Mouse (Mus musculus): Measurements from ENCODE around the gene Igsf21.

Gene Igsf21

DNA sequence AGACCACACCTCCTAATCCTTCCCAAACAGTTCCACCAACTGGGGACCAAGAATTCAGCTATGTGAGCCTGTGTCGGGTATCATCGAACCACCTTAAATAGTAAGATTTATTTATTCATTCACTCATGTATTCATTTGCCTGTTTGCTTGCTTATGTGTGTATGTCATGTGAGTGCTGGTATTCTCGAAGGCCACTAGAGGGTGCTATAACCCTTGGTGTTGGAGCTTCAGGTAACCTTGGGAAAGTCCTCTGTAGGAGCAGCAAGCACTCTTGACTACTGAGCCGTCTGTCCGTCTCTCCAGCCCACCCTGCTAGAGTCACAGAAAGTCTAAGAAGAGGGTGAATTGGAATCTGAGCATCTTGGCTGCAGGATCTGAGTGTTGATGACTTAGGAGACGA lies 103.4 kb downstream of the Igsf21 start:
- no peak for DNase-seq (ENCODE audit: low spot score)

DNA sequence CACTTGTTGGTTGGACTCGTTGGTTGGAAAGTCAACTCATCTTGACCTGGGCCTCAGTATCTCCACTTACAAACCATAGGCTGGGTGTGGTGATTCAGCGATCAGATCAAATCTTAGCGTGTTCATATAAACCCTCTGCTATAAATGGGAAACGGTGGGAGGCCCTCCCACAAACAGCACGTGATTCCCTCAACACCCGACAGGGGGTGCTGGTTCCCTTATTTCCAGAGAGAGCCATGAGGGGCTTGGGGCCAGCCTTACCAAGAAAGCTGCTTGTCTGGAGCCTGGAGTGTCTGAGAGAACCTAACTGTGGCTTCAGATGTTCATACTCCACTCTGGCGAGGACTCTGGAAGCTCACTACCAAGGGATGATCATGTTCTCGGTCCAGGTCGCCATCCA lies 106.1 kb downstream of the Igsf21 start:
- no peak for DNase-seq (ENCODE audit: low spot score)

DNA sequence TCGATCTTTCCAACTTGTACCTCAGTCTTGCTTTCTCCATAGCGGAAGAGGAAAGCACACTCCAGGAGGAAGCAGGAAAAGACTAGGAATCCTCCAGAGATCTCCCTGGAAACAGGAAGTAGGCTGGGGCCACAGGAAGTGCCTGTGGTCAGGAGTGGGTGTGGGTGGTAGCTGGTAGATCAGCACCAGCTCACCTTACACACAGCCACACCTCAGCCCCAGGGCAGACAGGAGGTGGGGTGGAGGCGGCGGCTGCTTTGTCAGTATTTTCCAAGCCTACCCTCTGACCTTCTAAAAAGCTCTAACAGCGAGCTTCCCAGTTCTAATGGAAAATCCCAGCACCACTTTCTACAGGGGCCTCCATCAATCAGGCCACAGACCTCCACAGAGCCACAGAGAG lies 107.7 kb downstream of the Igsf21 start:
- DNase-seq (ENCODE audit: low spot score) = no peak

DNA sequence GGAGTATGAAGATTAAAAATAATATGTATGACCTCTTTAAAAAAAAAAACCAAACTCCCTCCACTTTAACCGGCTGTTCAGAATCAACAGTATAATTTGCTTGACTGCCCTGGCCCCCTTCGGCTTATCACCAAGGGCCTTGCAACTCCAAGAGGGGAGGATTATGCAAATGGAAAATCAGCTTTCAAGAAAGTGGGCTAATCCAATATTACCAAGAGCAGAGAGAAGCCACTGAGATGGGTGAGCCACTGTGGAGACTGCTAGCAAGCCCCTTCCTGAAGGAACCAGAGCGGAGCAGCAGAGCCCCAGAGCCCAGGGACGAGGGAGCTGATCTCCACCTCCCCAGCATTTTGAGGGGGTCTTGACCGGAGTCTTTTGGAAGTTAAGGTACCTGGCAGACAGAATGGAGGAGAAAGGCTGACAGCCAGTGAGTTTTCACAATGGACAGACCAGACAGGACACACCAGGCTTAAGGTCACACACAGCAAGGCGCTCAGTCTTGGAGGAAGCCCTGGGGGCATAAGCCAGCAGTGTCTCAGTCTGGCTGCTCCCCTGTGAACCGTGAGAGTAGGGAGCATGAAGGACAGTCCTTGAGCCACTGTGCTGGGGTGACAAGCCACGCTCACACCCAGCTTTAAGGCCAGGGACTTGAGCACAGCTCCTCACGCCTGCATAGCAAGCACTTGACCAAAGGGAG lies 114.8 kb downstream of the Igsf21 start:
- DNase-seq (ENCODE audit: low spot score) = no peak

DNA sequence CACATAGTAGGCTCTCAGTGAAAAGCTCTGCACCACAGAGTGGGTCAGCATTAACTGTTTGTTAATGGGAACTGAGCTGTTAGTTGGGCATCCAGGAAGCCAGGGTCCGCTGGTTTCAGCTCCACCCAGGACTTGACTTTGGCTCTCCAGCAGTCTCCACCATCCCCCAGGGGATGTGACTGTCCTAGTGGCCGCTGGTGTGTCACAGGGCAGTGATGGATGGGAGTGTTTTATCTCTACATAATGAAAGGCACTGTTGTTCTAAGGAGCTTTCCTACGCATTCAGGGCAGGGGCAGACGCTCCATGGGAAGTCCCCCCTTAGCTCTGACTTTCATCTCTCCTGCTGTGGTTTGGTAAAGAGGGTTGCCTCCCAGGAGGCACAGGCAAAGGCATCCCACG lies 115.4 kb downstream of the Igsf21 start:
- DNase-seq (ENCODE audit: low spot score) = no peak

DNA sequence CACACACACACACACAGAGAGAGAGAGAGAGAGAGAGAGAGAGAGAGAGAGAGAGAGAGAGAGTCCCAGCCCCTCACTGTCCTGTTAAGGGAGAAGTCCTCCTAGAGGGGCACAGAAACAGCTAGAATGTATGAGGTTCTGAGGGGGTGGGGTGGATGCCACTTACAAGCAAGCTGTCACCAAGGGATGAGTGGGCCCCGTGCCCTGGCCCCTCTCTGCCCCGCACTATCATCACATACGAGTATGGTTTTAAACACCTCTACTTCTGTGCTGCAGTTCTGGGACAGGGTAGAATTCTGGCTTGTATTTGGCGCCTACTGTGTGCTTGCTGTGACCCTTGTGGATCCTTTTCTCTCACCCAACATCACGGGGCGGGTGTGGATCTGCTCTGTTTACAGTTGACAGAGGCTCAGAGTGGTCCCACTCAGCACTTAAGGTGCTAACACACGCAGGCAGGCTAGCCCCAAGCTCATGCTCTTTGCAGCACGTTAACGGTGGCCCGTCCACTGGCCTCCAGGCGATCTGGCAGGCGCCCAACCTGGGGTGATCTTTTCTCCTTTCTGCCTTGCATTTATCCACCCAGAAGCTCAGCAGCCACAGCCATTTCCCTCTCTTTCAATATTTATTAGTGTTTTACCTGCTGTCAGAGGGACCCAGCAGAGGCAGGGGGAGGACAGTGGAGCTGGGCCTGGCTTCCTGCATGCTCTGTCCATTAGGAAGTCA lies 116.9 kb downstream of the Igsf21 start:
- no peak for DNase-seq (ENCODE audit: low spot score)

DNA sequence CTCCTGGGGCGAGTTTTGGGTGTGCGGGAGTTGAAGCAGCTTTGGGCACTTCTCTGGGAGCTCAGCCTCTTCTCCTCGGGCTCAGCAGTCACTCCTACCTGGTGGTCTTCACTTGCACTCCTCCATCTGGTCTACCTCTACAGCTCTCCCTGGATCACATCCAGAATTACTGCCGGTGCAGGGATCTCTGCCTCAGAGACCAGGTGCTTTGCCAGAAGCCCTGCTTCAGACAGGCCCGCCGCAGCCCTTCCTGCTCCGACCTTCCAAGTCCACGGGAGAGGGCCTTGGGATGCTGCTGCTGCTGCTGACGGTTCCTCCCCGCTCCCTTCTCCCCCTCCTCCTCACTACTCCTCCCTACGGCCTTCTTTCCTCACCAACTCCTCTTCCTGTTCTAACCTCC lies 118.5 kb downstream of the Igsf21 start:
- no peak for DNase-seq (ENCODE audit: low spot score)

DNA sequence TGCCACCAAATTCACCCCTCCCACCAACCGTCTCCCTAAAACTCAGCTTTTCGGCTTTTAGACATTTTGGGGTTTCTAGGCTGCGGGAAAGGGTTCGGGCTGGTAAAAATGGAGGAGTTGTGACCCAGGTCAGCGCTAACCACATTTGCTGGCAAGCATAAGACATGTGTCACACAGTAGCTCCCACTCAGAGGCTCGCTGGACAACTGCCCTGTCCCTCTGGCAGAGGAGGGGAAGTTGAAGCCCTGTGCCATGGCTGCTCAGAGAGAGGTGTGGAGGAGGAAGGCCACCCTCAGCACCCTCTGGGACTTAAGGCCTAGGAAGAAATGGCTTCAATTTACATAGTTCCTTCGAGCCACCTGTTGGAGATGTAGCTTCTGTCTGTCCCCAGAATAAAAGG lies 120.8 kb downstream of the Igsf21 start:
- no peak for DNase-seq (ENCODE audit: low spot score)

DNA sequence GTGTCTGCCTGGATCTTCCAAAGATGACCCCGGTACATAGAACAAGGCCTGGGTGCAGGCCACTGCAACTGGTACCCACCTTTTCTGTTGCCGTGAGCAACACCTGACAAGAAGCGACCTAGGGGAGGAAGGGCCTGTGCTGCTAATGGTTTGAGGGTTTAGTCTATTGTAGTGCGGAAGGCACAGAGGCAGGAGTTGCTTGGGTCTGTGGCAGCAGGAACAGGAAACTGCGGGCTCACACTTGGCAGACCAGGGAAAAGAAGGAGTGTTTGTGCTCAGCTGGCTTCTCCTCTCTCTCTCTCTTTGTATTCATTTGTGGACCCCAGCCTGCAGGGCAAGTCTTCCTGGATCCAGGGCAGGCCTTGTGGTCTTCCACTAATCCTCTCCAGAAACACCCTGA lies 124.0 kb downstream of the Igsf21 start:
- no peak for DNase-seq (ENCODE audit: low spot score)

DNA sequence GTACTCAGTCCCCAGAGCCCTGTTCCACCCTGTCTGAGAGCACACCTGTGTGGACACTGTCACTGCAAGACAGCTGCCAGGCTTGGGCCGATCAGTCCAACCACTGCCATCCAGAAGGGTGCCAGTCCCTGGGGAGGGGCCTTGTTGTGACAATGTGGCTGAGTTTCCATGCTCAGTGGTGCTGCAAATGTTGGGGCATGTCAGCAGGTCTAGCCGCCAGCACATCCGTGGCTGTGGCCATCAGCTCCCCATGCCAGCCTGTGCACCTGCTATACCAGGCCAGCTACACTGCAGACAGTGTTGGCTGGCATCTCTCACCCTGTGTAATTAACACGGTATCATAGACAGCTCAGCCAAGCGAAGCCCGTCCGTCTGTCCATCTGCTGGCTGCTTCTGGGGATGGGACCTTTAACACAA lies 129.3 kb downstream of the Igsf21 start:
- no peak for DNase-seq (ENCODE audit: low spot score)

DNA sequence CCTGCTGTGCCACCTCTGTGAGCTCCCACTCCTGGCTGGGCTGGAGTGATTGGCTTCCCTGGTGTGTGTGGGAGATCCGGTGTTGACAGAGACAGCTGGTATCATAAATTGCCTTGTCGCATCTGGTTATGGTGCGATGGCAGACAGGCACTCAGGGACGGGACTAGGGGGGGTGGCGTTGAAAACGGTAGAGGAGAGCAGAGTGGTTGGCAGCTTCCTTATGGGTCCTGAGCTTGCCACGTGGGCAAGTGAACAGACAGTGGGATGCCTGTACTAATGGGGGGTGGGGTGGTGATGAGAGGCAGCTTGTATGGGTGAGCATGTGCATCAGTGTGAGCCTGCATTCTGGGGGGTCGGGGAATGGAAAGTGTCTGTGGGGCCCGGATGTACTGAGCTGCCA lies 130.8 kb downstream of the Igsf21 start:
- no peak for DNase-seq (ENCODE audit: low spot score)

DNA sequence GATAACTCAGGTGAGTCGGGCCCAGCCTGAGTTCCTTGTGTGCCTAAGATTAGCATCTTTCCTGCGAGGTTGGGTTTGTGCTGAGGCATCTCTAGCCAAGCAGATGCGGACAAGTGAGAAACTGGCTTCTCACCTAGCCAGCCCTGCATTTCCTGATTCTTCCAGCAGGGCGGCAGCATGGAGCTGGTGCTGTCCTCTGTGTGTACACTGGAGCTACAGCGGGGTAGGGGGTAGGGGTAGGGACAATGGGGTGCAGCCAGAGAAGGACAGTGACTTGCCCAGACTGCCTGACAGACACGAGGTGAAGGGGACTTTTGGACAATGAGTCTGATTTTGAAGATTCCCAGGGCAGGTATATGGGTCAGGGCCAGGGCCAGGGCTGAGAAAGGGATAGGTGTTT lies 131.5 kb downstream of the Igsf21 start:
- no peak for DNase-seq (ENCODE audit: low spot score)

DNA sequence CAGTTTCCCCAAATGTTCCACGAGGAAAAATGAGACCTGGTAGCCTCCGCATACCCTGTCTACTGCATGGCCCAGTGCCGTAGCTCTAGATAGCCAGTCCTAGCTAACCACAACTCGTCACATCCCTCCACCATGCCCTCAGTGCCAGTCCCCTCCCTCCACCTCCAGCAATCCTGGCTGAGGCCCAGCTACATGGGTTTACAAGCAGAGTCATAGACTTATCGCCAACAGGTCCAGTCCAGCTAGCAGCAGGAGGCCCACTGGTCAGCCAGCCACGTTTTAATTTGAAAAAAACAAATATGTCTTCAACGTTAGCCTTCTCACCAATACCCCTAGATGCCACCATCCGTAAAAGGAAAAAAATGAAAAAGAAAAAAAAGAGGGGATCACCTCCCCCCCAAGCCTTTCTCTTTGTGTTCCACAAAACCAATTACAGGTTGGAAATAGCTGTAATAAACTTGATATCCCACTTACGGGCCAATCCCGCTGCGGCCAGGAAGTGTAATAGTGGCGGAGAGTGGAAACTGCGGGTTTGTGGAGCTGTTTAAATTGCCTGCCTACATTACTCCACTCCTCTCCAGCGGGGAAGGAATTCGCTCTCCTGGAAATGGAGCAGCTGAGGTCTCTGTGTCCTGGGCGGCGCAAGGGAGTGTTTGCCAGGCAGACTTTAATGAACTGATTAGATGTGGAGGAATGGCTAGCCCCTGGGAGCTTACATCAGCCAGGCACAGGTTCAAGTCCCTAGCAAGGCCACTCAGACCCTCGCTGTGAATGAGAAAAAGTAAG lies 132.7 kb downstream of the Igsf21 start:
- DNase-seq (ENCODE audit: low spot score) = no peak

DNA sequence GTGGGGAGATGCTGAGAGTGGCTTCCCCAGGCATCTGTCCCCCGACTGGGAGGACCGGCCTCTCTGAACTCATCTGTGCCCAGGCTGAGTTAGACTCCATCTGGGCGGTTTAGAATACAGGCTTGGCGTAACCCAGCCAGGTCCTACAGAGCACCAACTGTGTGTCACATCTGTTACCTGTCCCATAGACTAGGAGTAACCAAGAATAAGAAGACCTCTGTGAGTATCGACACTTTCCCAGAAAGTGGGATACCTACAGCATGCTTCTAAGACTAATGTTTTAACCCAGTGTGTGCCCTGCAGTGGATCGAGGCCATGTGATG lies 137.0 kb downstream of the Igsf21 start:
- DNase-seq (ENCODE audit: low spot score) = no peak

DNA sequence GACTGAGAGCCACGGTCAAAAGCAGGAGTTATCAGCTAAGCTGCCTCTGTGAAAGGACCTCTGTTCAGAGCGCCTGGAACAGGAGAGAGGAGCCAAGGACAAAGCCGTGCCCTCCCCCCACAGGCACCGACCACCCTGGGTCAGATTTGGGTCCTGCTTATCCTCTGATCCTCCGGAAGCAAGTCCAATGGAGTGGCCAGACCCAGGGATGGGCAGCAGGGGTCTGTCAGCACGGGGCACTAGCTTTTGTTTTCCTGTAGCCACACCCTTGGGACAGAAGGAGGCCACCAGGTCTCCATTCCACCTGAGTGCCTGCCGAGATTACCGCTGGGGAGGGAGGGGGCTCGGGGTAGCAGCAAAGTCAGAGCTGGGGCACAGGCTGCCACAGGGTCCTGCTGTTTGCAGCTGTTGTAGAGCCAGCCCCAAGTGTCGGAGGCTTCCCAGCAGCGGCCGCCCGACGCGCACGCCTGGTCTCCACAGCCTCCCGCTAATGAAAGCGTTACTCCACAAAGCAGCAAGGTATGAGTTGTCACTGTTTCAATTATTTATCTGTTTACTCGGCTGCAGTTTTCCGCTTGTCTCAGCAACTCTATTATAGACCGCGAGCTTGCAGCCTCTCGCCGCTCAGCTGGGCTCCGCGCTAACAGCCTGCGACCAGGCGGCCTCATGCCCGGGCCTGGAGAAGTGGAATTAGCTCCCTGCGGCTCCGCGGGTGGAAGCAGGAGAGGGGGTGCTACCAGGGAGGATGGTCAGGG lies 137.5 kb downstream of the Igsf21 start:
- no peak for DNase-seq (ENCODE audit: low spot score)

DNA sequence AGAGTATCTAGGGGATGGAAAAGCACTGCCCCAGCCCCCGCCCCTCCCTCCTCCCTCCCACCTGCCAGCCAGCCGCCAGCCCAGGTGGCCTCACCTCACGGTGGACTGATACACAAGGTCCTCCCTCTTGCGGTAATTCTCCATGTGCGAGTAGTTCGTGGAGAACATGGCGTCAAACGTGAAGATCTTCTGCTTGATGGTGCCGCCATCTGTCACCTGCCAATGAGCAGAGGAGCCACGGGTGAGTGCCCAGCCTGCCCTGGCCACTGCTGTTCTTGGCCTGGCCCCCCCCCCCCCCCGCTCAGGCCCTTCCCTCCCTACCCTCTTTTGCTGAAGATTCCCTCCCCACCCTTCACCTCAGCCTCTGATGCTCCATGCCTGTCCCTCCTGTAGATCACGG lies 139.4 kb downstream of the Igsf21 start:
- DNase-seq (ENCODE audit: low spot score) = no peak

DNA sequence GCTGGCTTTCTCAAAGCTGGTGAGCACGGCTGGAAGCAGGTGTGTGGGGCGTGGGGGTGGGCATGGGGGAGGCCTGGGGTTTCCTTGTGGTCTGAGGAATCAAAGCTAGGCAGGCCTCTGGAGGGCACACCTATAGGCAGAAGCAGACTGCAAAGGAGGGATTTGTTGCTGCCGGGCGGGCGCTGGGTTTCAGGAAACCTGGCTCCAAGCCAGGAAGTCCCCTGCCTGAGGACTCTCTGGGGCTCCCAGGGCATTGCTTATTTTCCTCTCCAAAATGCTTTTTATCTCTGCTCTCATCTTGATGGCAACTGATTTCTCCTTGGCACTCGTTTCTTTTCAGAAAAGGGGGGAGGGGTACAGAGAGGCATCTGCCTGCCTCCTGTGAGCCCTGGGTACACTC lies 141.8 kb downstream of the Igsf21 start:
- DNase-seq (ENCODE audit: low spot score) = no peak

DNA sequence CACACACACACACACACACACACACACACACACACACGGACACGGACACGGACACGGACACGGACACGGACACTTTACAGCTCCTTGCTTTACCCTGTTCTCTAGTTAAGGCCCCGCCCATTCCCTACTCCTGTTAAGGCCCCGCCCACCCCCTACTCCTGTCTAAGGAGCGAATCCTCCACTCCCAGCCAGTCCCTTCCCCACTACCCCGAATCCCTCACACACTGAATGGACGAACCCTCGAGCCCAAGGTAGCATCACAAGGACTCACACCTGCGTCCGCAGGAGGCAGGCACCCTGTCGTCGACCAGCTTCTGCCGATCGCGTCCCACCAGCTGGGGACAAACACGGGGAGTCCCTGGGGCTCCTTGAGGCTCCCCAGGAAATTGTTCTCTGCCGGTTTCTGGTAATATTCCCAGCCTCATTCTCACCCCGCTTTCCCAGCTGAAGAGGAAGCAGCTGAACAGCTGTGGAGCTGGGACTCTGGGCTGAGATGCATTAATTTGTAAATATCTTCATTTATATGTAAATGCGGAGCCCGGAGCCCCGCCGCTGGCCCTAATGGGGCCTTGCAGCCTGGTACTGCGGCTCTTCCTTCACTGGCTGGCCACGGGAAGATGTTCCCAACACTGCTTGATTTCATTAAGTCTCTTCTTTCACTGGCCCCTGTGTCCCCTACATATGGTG lies 143.1 kb downstream of the Igsf21 start:
- no peak for DNase-seq (ENCODE audit: low spot score)

DNA sequence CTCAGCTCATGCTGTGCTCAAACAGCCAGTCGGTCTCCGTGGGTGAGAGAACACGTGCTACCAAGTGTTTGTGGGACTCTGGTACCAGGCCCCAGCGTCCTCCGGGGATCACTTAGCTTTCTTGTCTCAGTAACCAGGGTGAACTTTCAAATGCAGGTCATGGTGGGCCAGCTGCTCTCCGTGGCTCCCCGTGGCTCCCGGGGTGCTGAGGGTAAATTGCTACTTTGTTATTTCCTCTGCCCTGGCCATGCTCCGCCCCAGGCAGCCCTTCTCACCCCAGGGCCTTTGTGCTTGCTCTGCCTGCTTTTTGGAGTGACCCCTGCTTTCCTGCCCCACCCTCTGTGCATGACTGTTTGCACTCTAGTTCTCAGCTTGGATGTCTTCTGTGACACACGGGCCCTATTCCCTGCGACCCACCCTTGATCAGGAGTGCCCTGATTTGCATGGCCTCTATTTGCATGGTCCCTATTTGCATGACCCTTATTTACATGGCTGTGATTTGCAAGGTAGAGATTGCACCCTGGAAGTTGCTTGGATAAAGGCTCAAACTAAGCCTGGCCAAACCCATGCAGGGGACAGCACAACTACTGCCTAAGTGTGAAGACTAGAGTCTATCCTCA lies 143.9 kb downstream of the Igsf21 start:
- no peak for DNase-seq (ENCODE audit: low spot score)

DNA sequence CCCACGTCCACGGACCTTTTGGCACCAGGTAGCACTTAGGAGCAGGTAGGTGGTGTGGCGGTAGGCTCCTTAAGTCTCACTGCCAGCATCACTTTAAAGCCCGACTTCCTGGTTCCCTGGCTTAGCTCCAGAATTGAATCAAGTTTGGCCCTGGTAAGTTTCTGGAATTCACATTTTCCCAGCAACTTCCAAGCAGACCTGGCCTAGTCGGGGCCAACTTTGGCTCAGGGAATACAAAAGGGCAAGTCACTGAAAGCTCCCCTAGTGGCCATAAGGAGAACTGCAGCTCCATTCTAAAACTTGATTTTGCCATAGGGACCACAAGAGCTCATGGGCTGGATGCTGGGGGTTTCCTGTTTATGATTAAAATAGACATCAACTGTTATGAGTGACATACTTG lies 145.5 kb downstream of the Igsf21 start:
- no peak for DNase-seq (ENCODE audit: low spot score)

DNA sequence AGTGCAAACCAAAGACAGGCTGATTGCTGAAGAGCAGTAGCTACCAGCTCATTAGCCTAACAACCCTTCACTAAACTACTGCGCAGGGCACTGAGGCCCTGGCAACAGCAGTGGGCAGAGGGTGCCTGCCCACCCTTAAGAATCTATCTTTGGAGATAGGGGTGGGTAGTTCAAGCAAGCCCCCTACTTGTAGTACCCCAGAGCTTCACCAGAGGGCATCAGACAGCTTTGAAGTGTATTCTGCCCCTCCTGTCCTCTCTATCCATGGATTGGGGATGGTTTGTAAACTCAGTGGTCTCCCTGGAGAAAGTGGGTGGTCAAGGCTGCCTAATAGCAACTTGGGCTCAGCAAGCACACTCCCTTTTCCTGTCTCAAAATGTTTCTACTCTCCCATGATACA lies 146.4 kb downstream of the Igsf21 start:
- no peak for DNase-seq (ENCODE audit: low spot score)

DNA sequence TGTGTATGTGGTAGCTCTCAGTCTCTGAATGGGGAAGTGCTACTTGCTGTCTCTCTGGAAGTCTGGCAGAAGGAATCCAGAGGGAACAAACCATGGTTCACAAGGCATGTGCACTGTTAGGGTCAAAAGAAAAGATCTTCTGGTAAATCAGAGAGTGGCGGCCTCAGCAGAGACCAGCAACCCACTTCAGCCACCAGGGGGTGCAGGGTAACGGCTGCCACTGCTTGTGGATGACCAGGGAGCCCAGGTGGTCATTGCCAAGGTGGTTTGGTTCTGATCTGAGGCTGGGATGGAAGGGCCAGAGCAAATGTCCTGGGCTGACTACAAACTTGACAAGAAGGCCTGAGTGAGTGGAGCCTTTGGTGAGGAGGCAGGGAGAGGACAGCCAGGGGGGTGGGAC lies 150.3 kb downstream of the Igsf21 start:
- DNase-seq (ENCODE audit: low spot score) = no peak

All from ovary, postnatal 14 days (tissue).